Mouse (Mus musculus) adrenal gland, postnatal 25 days (tissue): ENCODE results near the gene Gm8653. TPM values are rescaled to one million over a fixed set of nuclear protein-coding genes. Genes with fewer than 3 reads are reported as not detected.
"Not testable (repeated sequence)": the region's sequence is repeated elsewhere in the genome, so short reads cannot be mapped to it uniquely, and the experiment has no call there.

ENCODE experiments used
- DNase-seq: peaks from one replicate; pipeline ENCODE4 v3.0.0; 2021; ENCODE audit warnings: mixed read lengths
- long read RNA-seq: library from polyadenylated mRNA; stranded (forward); transcript quantifications from one replicate; pipeline ENCODE4 v2.0.0, GENCODE M21; 2021
- total RNA-seq: library from RNA; stranded (reverse); gene quantifications from 2 replicates; pipeline ENCODE4 v1.2.3, GENCODE M21; 2021

Gene Gm8653
- not detected in 2 replicates for total RNA-seq
- long read RNA-seq, result 0 reads

DNA sequence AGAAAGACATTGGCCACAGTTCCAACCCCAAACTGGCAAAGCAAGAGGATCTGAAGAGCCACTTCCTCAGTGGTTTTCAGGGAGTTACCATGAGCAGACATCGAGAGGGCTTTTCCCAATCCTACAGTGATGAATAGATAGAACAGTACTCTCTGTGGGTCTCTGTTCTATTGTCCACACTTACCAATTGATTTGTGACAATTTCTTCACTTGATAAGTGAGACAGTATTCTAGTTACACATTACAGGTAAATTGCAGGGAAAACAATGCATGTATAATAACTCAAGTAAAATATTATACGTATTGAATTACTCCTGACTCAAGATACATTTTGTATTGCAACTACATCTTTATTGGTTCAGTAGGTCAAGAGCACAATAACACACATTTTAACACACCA is at the start of gene Gm8653:
Gm8653 (minus strand) TSS at position 101 of the 400 bp plus-strand sequence.
- DNase-seq, result not testable (repeated sequence)

DNA sequence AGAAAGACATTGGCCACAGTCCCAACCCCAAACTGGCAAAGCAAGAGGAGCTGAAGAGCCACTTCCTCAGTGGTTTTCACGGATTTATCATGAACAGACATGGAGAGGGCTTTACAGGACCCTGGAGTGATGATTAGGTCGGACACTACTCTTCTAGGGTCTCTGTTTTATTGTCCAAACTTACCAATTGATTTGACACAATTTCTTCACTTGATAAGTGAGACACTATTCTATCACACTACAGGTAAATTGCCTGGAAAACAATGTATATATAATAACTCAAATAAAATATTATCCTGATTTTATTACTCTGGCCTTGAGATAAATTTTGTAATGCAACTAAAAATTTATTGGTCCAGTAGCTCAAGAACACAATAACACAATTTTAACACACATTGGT is 28.3 kb upstream of the Gm8653 start, which contains the start of gene Gm8453:
Gm8453 (minus strand) TSS at position 101 of the 400 bp plus-strand sequence.
- DNase-seq, result not testable (repeated sequence)

- not testable (repeated sequence) for DNase-seq
Measured at GRCm38 (mm10) chr7:22189077-22189476, 12.0 kb downstream of the Gm8653 start, which contains the start of gene Vmn1r143. Gene Vmn1r143, plus strand, starts transcription at chr7:22189377.

DNA sequence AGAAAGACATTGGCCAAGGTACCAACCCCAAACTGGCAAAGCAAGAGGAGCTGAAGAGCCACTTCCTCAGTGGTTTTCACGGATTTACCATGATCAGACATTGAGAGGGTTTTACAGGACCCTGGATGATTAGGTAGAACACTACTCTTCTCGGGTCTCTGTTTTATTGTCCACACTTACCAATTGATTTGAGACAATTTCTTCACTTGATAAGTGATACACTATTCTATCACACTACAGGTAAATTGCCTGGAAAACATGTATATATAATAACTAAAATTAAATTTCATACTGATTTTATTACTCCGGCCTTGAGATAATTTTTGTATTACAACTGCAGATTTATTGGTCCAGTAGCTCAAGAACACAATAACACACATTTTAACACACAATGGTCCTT is 37.1 kb downstream of the Gm8653 start, which contains the start of gene Vmn1r142:
Vmn1r142 (minus strand) TSS at position 101 of the 400 bp plus-strand sequence.
- not testable (repeated sequence) for DNase-seq

Other genes starting within 250 kb of the Gm8653 start
- gene Vmn1r137, start 206.7 kb downstream of the Gm8653 start, total RNA-seq, result not detected in 2 replicates
- not detected in 2 replicates for gene Vmn1r138, start 172.4 kb downstream of the Gm8653 start, total RNA-seq
- not detected in 2 replicates for gene Gm6176, start 145.0 kb downstream of the Gm8653 start, total RNA-seq
- gene Vmn1r139, start 132.2 kb downstream of the Gm8653 start, total RNA-seq, result not detected in 2 replicates
- gene Gm16451, start 83.0 kb downstream of the Gm8653 start, total RNA-seq, result not detected in 2 replicates
- gene Gm10666, start 66.5 kb downstream of the Gm8653 start, total RNA-seq, result not detected in 2 replicates
- gene Vmn1r142, start 37.2 kb downstream of the Gm8653 start, total RNA-seq, result not detected in 2 replicates
- not detected in 2 replicates for gene Vmn1r143, start 11.9 kb downstream of the Gm8653 start, total RNA-seq
- gene Gm8453, start 28.2 kb upstream of the Gm8653 start, total RNA-seq, result not detected in 2 replicates
- gene Gm4187, start 128.5 kb upstream of the Gm8653 start, total RNA-seq, result not detected in 2 replicates
- not detected in 2 replicates for gene Gm8660, start 169.8 kb upstream of the Gm8653 start, total RNA-seq
- not detected in 2 replicates for gene Vmn1r148, start 212.3 kb upstream of the Gm8653 start, total RNA-seq
- gene Vmn1r149, start 237.0 kb upstream of the Gm8653 start, total RNA-seq, result not detected in 2 replicates